Mouse (Mus musculus) ovary, adult 2 months (tissue): Measurements from ENCODE around the gene Clp1. TPM values are rescaled to one million over a fixed set of nuclear protein-coding genes. Genes with fewer than 3 reads are reported as not detected.

Experiments used
- polyA plus RNA-seq: library from polyadenylated mRNA; depleted of rRNA; stranded (reverse); fragments of >200 nt; gene quantifications from 2 replicates; pipeline ENCODE4 v1.2.3, GENCODE M21; 2012; rRNA removed

Clp1 gene
- polyA plus RNA-seq: 8.1 and 9.7 TPM in 2 replicates

GRCm38 (mm10) chr2:84727172-84727858 is at the start of gene Clp1:
Clp1 (minus strand) TSS chr2:84727350.

GRCm38 (mm10) chr2:84775241-84775640 is 48.1 kb upstream of the Clp1 start, which contains the start of gene Serping1:
Serping1 (minus strand) TSS chr2:84775444.

GRCm38 (mm10) chr2:84743561-84743960 is 16.4 kb upstream of the Clp1 start, which contains the start of gene Gm19426:
Gm19426 (minus strand) TSS chr2:84743655.

GRCm38 (mm10) chr2:84733579-84734300 is 6.6 kb upstream of the Clp1 start, which contains the start of gene Ypel4:
Ypel4 (plus strand) TSS chr2:84734058.

GRCm38 (mm10) chr2:84714811-84715561 is 12.2 kb downstream of the Clp1 start, which contains the start of gene Zdhhc5:
Zdhhc5 (minus strand) TSS chr2:84715180.

GRCm38 (mm10) chr2:84679016-84679415 is 48.1 kb downstream of the Clp1 start, which contains the start of gene Tmx2:
Tmx2 (minus strand) TSS chr2:84679140.

GRCm38 (mm10) chr2:84677968-84678880 is 48.9 kb downstream of the Clp1 start, which contains the start of the genes Gm28635 and Med19:
Gm28635 (minus strand) TSS chr2:84678041.
Med19 (plus strand) TSS chr2:84678402.

Other genes starting within 250 kb of the Clp1 start
- gene Ctnnd1, start 76.6 kb downstream of the Clp1 start, polyA plus RNA-seq: 62.4 and 62.9 TPM in 2 replicates
- not detected in 2 replicates for gene Btbd18, start 68.3 kb downstream of the Clp1 start, polyA plus RNA-seq
- 128 and 180 TPM in 2 replicates for gene Selenoh, start 56.6 kb downstream of the Clp1 start, polyA plus RNA-seq
- gene Gm28635, start 49.3 kb downstream of the Clp1 start, polyA plus RNA-seq: not detected in 2 replicates
- 8.0 and 8.9 TPM in 2 replicates for gene Med19, start 48.9 kb downstream of the Clp1 start, polyA plus RNA-seq
- gene Tmx2, start 48.2 kb downstream of the Clp1 start, polyA plus RNA-seq: 41.7 and 58.0 TPM in 2 replicates
- 44.3 and 50.4 TPM in 2 replicates for gene Zdhhc5, start 12.2 kb downstream of the Clp1 start, polyA plus RNA-seq
- gene Ypel4, start 6.7 kb upstream of the Clp1 start, polyA plus RNA-seq: 7.7 and 8.3 TPM in 2 replicates
- 0.98 and 1.3 TPM in 2 replicates for gene Gm19426, start 16.3 kb upstream of the Clp1 start, polyA plus RNA-seq
- 298 and 361 TPM in 2 replicates for gene Serping1, start 48.1 kb upstream of the Clp1 start, polyA plus RNA-seq
- gene Ube2l6, start 71.5 kb upstream of the Clp1 start, polyA plus RNA-seq: 18.7 and 23.7 TPM in 2 replicates
- not detected in 2 replicates for gene Smtnl1, start 95.3 kb upstream of the Clp1 start, polyA plus RNA-seq
- gene Timm10, start 99.6 kb upstream of the Clp1 start, polyA plus RNA-seq: 42.6 and 54.8 TPM in 2 replicates
- gene Slc43a1, start 111.5 kb upstream of the Clp1 start, polyA plus RNA-seq: 14.3 and 15.2 TPM in 2 replicates
- 12.0 and 16.9 TPM in 2 replicates for gene Rtn4rl2, start 159.4 kb upstream of the Clp1 start, polyA plus RNA-seq
- gene Slc43a3, start 209.2 kb upstream of the Clp1 start, polyA plus RNA-seq: 55.2 and 61.6 TPM in 2 replicates